Mouse (Mus musculus) urinary bladder, postnatal 0 days (tissue): Measurements from ENCODE around the gene Zdhhc6. TPM values are rescaled to one million over a fixed set of nuclear protein-coding genes. Genes with fewer than 3 reads are reported as not detected.

Source experiments
- polyA plus RNA-seq: library from polyadenylated mRNA; unstranded; fragments of >200 nt; fragmentation: Nextera tagmentation; extraction: Ambion mirVana; gene quantifications from 2 replicates; pipeline ENCODE4 v1.2.1, GENCODE M21; 2015

Gene Zdhhc6
- polyA plus RNA-seq = 49.2 and 55.8 TPM in 2 replicates

DNA sequence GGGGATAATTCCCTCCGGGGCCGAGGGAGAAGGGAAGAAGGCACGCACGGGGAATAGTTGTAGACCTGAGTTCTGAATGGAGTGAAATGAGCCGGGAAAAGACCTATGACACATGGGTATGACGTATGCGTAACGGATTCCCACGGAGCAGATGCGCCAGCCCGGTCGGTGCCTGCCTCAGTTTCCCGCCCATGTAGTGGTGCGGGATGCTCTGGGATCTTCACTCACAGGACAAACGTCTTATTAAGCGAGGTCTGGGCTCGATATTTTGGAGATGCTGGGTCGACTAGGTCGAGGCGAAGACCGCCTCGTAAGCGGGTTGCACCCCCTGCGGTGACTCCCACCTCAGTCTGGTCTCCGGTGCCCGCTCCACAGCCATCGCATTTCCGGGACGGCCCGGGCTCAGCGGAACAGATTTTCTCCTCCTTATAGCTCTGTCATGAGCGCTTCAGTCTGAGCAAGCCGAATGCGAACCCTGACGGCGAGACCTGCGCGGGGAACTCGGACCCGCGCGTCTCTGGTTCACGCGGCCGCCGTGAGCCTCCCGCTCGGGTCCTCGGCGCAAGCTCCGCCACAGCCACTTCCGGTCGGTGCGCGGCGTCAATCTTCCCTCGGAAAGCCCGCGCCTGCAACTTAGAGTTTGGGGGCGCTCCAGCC lies at the start of gene Zdhhc6:
Zdhhc6 (minus strand) TSS at position 581 of the 657 bp plus-strand sequence.

GRCm38 (mm10) chr19:55316109-55316714 lies 380 bp upstream of the Zdhhc6 start, which contains the start of gene Vti1a:
TSS of gene Vti1a (plus strand) at chr19:55316295.

GRCm38 (mm10) chr19:55251383-55252124 lies 64.3 kb downstream of the Zdhhc6 start, which contains the start of gene Acsl5:
TSS of gene Acsl5 (plus strand) at chr19:55251938.

DNA sequence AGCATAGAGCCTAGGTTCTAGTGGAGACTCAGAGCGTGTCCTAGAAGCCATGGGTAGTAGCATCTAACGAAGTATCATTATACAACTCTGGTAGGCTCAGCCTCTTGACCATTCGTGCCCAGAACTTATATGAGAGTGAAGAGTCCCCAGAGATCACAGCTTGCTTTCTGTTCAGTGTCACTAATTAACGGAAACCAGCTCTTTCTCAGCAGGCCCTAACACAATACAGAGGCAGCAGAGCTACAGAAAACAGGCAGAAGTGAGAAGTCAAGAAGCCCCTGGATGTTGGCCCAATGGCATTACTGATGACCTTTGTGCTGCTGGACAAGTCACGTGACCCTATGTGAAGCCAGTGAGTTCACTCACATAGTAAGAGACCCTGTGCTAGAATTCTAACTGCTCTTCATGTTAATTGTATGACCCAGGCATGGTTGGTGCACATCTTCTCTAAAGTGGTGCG lies 74.6 kb downstream of the Zdhhc6 start, which contains the start of gene Gucy2g:
Gucy2g (minus strand) TSS at position 51 of the 460 bp plus-strand sequence.

Other genes starting within 250 kb of the Zdhhc6 start
- gene Gpam, start 188.8 kb downstream of the Zdhhc6 start, polyA plus RNA-seq = 16.5 and 18.5 TPM in 2 replicates
- gene Tectb, start 135.3 kb downstream of the Zdhhc6 start, polyA plus RNA-seq = 0.10 and 0.16 TPM in 2 replicates
- 0.04 and 0.10 TPM in 2 replicates for gene Gucy2g, start 74.8 kb downstream of the Zdhhc6 start, polyA plus RNA-seq
- gene Acsl5, start 64.1 kb downstream of the Zdhhc6 start, polyA plus RNA-seq = 46.9 and 51.1 TPM in 2 replicates
- 17.6 and 20.4 TPM in 2 replicates for gene Vti1a, start 263 bp upstream of the Zdhhc6 start, polyA plus RNA-seq